Mouse (Mus musculus) left cerebral cortex, postnatal 4 days (tissue): ENCODE results near the gene Rora. TPM values are rescaled to one million over a fixed set of nuclear protein-coding genes. Genes with fewer than 3 reads are reported as not detected.

ENCODE experiments used
- DNase-seq: peaks from one replicate; pipeline ENCODE4 v3.0.0-alpha.2; 2022
- intact Hi-C: fragments of 180-260 bp; cut with DNase I; formaldehyde crosslinking; loops from one replicate; pipeline ENCODE4 v1.15.1; 2025
- total RNA-seq, 2 experiments: library from RNA; stranded (reverse); gene quantifications; 2 replicates each; pipeline ENCODE4 v1.2.3; 2021

Rora gene
- total RNA-seq, 2 experiments from 2014 or later, result 25.3 to 29.2 TPM

DNA sequence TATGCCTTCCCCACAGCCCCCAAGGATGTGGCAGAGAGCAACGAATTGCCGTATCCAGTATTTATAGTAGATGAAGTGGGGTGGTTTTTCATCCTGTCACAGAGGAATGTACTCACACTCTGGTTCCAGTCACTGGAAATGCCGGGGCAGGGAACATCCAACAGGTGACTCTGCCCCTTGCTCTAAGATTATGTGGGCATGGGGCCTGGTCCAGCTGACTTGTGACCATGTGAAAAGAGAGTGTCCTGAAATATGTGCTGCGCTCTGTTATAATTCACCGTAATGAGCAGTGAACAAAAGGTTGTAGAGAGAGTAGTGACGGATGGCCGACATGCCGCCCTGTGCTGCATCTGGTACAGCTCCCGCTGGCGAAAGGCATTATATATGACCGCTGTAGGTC lies 282.0 kb downstream of the Rora start:
- DNase-seq, result no peak
- intact Hi-C loops, result no loop called here

DNA sequence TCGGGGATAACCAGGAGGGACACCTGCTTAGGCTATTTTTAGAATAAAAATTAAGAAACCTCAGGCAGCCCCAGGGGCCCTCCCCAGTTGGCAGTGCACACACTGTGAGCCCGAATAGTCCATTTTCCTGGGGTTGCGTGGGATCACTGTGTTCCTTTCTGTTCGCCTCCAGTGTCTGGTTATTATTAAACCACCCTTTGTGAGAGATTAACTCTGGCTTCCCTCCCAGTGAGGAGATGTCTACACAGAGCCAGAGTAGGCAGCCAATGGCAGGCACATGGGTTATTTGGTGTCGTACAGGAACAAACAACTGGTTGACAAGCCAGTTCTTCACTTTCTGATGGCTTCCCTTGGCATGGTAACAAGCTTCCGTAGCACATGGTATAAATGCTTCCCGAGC lies 287.5 kb downstream of the Rora start:
- DNase-seq, result no peak
- intact Hi-C loops, result no loop called here

GRCm38 (mm10) chr9:68942595-68943011 lies 289.0 kb downstream of the Rora start:
- intact Hi-C loops, result no loop called here
- DNase-seq, result peak; percentile 50

GRCm38 (mm10) chr9:68944026-68944425 lies 290.4 kb downstream of the Rora start:
- intact Hi-C loops, result no loop called here
- no peak for DNase-seq

- DNase-seq, result no peak
- intact Hi-C loops, result no loop called here
Measured at GRCm38 (mm10) chr9:68947707-68948106, 294.1 kb downstream of the Rora start.

DNA sequence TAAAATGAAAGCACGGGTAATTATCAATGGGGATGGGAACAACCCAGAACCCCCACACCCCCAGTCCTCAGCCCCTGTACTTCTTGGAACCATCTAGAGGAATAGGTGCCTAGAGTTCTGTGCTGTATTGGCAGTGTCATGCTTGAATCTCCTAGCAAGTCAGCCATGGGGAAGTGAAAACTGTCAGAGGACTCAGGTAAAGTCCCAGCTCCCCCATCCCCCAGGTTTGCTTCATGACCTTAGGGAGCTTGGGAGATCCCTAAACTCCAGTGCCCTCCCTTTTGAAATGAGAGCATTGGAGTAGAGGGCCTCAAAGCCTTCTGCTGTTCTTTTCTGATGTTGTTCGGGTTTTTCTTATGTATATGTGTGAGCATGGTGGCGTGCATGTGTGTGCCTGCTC lies 294.6 kb downstream of the Rora start:
- intact Hi-C loops, result no loop called here
- no peak for DNase-seq

- intact Hi-C loops, result no loop called here
- no peak for DNase-seq
Measured at GRCm38 (mm10) chr9:68956210-68956874, 302.8 kb downstream of the Rora start.

DNA sequence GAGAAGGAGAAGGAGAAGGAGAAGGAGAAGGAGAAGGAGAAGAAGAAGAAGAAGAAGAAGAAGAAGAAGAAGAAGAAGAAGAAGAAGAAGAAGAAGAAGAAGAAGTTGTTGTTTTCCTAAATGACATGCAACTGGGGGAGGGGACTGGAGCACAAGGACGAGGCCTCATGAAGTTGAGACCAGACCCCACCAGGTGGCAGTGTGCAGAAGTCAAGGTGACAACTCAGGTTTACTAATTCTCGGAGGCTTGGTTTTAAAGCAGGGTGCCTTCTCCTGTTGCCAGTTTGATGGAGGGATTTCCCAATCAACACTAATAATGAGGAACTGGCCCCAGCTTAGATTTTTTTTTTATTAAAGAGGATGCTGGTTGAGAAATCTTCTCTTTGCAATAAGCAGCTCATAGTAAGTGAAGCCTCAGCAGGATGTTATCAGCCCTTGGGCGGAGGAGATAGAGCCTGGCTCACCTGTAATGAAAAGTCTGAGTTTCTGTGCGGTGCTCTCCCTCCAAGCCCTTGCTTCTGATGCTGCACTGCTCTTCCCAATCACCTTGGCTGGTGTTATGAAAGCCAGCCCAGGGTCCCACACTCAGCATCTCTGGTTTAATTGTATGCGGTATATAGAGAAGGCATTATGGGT lies 303.5 kb downstream of the Rora start:
- peak; percentile 68 for DNase-seq
- intact Hi-C loops, result no loop called here

DNA sequence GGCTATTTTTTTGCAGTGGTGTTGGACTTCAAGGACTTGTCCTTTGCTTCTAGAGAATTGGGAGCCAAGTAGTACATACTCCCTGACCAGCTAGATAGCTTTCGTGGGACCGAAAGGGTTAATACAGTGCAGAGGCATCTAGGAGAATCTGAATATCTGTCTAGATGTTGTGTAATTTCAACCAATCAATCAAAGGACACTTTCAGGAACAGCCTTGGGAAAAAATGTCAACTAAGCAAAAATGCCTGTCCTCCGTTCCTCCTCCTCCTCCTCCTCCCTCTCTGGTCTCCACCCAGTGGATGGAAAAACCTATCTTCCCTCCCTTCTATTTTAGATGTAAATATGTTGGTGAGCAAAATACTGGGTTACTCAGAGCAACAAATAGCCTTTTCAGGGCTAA lies 304.2 kb downstream of the Rora start:
- DNase-seq, result no peak
- intact Hi-C loops, result no loop called here

DNA sequence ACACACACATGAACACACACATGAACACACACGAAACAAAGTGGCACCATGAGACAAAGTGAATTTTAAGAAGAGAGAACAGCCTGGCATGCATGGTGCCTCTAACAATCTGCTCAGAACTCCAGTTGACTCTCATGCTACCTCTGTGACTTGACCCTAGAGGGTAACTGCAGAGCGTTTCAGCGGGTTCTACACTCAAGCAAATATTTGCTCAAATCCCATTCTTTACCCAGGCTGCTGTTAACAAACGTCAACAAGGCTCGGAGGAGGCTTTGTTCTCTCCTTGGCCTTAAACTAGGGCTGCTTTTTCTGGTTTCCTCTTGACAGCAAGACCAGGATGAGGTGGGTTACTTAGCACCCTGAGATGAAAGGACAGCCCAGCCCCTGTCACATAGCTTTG lies 305.3 kb downstream of the Rora start:
- DNase-seq, result no peak
- intact Hi-C loops, result no loop called here

GRCm38 (mm10) chr9:68963898-68964297 lies 310.3 kb downstream of the Rora start:
- intact Hi-C loops, result no loop called here
- DNase-seq, result no peak

GRCm38 (mm10) chr9:68966540-68966939 lies 313.0 kb downstream of the Rora start:
- DNase-seq, result peak; percentile 7
- intact Hi-C loops, result no loop called here

DNA sequence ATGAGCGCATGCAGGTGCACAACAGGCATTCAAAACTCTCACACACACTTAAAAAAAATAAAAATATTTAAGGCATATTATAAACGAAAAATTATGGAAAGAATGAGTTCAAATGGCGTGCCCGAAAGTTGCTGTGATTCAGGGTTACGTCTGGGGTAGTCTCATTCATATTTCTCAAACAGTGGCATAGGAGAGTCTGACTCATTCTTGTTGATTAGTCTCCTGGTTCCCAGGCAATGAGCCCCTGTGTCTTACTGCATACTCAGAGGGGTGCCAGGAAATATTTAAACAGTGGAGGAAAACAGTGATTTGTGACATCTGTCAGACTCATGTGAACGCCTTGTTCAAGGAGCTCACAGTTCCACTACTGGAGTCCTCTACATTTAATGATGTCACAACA lies 316.5 kb downstream of the Rora start:
- no peak for DNase-seq
- intact Hi-C loops, result no loop called here

DNA sequence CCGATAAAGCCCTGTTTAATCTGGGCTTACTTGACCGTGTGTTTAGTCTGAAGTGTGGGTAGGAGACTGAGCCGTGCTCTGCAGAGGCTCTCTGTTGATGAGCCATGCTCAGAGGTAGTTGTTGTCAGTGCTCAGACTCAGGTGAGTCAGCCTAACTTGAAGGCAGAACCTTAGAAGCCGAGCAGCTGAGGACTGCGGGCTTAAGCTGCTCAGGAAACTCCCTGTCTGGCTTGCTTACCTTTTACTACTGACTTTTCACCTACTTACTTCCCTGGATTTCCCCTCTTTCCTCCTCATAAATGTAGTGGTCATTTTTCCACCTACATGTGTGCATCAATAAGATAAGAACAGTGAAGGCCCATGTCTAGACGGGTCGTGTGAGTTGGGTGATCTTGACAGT lies 318.7 kb downstream of the Rora start:
- intact Hi-C loops, result no loop called here
- DNase-seq, result no peak

DNA sequence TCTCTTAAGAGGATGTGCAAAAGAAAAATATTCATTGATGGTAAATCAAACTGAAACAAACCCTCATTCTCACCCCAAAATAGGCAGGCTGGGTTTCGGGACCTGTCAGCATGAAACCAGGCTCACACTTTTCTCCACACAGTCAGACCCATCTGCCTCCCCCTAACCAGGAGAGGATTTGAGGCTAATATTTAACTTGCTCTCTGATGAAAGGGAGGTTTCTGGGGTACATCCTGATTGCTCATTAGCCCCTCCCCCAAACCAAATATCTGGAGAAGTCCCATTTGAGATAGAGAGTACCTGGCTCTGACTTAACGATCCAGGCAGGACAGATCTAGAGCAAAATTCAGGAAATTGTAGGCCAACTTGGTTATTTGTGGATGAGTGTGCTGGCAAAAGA lies 320.9 kb downstream of the Rora start:
- intact Hi-C loops, result no loop called here
- no peak for DNase-seq

DNA sequence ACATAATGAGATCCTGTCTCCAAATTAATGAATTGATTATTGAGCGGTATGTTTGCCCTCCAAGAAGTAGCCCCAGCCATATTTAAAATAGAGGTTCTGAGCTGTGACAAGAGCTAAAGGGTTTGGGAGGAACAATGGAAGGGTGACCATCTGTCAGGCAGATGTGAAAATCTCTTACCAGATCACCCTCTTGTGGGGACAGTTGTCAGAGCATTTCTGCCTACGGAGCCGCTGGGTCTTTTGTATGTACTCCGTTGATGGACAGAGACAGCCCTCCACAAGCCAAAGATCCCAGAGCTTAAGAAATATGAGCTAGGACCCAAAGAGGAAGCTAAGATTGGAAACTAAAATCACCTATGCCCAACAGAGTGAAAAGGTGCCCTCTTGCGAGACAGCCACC lies 322.6 kb downstream of the Rora start:
- no peak for DNase-seq
- intact Hi-C loops, result no loop called here

DNA sequence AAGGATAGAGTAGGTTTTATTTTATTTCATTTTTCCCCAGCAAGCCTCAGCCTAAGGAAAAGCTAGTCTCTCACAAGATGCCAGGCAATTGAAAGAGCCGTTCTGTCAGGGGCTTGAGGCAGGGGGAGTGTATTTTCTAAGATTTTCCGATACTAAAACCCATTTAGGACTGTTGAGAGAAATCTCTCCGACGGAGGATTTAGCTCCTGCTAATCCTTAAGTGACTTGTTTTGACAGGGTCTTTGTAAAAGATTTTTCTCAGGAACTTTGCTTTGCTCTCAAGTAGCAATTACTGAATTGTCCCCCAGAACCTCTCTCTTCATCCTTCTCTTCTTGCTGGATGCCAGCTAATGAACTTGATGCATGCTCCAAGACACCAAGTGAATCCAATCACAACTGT lies 323.3 kb downstream of the Rora start:
- DNase-seq, result no peak
- intact Hi-C loops, result no loop called here

DNA sequence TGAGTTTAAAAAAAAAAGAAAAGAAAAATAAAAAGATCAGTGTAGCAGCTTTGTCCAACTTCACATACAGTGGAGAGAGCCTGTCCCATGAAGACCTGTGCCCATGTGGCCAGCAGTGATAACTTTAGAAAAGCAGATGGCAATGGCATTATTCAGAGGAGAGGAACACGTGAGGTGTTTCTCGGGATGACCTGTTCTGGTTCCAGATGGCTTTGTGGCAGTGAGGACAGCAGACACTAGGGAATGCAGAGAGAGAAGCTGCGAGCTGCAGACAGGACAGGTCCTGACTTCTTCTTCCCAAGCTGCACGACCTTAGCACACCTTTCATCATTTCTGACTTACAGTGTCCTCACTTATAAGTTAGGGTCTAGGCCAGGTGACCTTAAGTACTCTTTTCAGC lies 325.1 kb downstream of the Rora start:
- intact Hi-C loops, result no loop called here
- no peak for DNase-seq

DNA sequence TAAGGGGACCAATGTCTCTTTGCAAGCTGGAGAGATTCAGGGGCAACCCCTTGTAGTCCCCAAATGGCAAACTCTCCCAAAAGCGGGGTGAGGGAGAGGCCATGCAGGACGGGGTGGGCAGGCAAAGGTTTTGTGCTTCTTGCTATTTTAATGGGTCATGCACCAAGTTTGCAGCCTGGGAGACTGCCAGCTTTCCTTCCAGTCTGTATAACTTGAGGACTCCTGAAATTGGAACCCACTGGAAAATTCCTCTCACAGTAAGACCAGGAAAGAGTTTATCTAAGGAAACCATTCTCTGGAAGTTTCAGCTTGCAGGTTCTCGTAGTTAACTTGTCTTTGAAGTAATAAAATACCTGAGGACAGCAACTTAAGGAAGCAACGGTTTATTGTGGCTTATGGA lies 326.5 kb downstream of the Rora start:
- no peak for DNase-seq
- intact Hi-C loops, result no loop called here

- intact Hi-C loops, result no loop called here
- DNase-seq, result no peak
Measured at GRCm38 (mm10) chr9:68985046-68985445, 331.5 kb downstream of the Rora start.

DNA sequence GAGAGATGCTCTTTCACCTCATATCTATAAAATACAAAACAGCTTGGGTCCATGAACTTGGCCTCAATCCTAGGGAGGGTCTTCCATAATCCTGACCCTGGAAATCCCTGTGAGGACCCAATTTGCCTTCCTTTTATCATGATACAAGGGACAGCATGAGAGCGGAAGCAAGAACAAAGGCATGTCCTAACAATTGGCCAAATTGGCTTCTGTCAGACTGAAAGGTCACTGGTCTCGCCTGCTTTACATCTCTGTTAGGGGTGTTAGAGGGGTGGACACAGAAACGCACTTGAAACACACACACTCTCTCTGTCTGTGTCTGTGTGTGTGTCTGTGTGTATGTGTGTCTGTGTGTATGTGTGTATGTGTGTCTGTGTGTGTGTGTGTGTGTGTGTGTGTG lies 332.2 kb downstream of the Rora start:
- intact Hi-C loops, result no loop called here
- no peak for DNase-seq

GRCm38 (mm10) chr9:68987290-68988042 lies 333.9 kb downstream of the Rora start:
- DNase-seq, result no peak
- intact Hi-C loops, result no loop called here
